Mouse (Mus musculus) liver, embryonic 11.5 days (tissue): ENCODE measurements at regions not wholly inside any gene's neighbourhood (a gene's known extent, or its start where the extent isn't known, plus 50 kb on each side); places are given as distances from the start of the nearest gene placed in this dataset.

Experiments used
- ATAC-seq: fragments of 200-750 bp; cut with Nextera tagmentation; replicated peaks from 2 replicates; pipeline ENCODE4 v1.8.0; 2017; ENCODE audit warnings: moderate number of reproducible peaks, mild to moderate bottlenecking, moderate TSS enrichment, moderate library complexity; ENCODE audit not compliant: low FRiP score
- DNase-seq: peaks from one replicate; pipeline ENCODE4 v3.0.0-alpha.2; 2017; ENCODE audit warnings: low spot score
- H3K27ac ChIP-seq: fragments of 300-500 bp; sonication (generic); 2 replicates; pipeline ENCODE4 v1.5.1; 2014; ENCODE audit warnings: mild to moderate bottlenecking, low read depth, low read length, control low read depth
- H3K27me3 ChIP-seq: fragments of 300-500 bp; sonication (generic); replicated peaks from 2 replicates; pipeline ENCODE4 v1.6.1; 2014; ENCODE audit warnings: low read length, mixed read lengths; ENCODE audit not compliant: control insufficient read depth, insufficient read depth
- H3K36me3 ChIP-seq: fragments of 300-500 bp; sonication (generic); 2 replicates; pipeline ENCODE4 v1.6.1; 2014; ENCODE audit warnings: mild to moderate bottlenecking, low read length, moderate library complexity, mixed read lengths; ENCODE audit not compliant: control insufficient read depth, insufficient read depth
- H3K4me1 ChIP-seq: fragments of 300-500 bp; sonication (generic); replicated peaks from 2 replicates; pipeline ENCODE4 v1.6.1; 2014; ENCODE audit warnings: low read length, mixed read lengths; ENCODE audit not compliant: control insufficient read depth, insufficient read depth
- H3K4me2 ChIP-seq: fragments of 300-500 bp; sonication (generic); 2 replicates; pipeline ENCODE4 v1.6.1; 2014; ENCODE audit warnings: mild to moderate bottlenecking, control low read depth, moderate library complexity
- H3K4me3 ChIP-seq: fragments of 300-500 bp; sonication (generic); 2 replicates; pipeline ENCODE4 v1.5.1; 2014; ENCODE audit warnings: low read depth, low read length, control low read depth
- H3K9ac ChIP-seq: fragments of 300-500 bp; sonication (generic); 2 replicates; pipeline ENCODE4 v1.6.1; 2014; ENCODE audit warnings: low read depth, low read length, control low read depth
- H3K9me3 ChIP-seq: fragments of 300-500 bp; sonication (generic); 2 replicates; pipeline ENCODE4 v1.6.1; 2016; ENCODE audit warnings: low read length, inconsistent platforms, mixed read lengths; ENCODE audit not compliant: control insufficient read depth
- WGBS: fragments of 180-500 bp; shearing (Covaris S2); extraction: QIAGEN DNeasy Blood & Tissue Kit; methylation state at CpG from one replicate; pipeline ENCODE4 v1.1.7; 2014; 5-methylcytosine and 5-hydroxymethylcytosine counted together

DNA sequence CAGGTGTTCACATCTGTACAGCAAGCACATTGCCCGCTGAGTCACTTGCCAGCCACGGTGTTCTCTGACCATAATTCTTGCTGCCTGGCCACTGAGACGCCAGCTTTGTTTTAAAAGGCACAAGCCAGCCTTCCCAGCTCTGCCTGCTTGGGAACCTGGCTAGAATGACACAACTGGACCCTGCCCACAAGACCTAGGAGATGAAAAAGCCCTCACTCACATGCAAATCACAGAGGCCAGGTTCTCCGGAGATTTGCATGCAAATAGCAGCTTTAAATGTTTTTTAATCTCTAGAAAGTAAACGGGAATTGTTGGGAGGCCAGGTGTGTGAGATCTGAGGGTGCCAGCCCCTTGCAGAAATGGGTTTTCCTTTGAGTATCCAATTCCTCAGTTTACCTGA lies 71.9 kb downstream of the 1810010D01Rik start:
- H3K36me3 ChIP-seq = no peaks in the 10 kb centered on the region

GRCm38 (mm10) chr7:145132506-145132905 lies 75.4 kb downstream of the 1810010D01Rik start:
- Histone ChIP-seq H3K4me2 (no peak overlapping the region), H3K4me3 (no peak overlapping the region), H3K27me3 (no peaks in the 10 kb centered on the region), H3K9me3 (no peaks in the 10 kb centered on the region), H3K4me1 (peaks cover 5% of the 10 kb centered on the region; the same call in 1 of the 2 replicates), H3K27ac (no peak overlapping the region), H3K36me3 (no peaks in the 10 kb centered on the region), H3K9ac (no peak overlapping the region)
- ATAC-seq (no peak), DNase-seq (no peak)
- 89% methylated on average over 5 of the region's 5 CpGs for WGBS

More for the DNA sequence above, 71.9 kb downstream of the 1810010D01Rik start:
- H3K4me1 ChIP-seq = no peaks in the 10 kb centered on the region
- no peak overlapping the region for H3K27ac ChIP-seq
- H3K9ac ChIP-seq = no peak overlapping the region
- H3K27me3 ChIP-seq = no peaks in the 10 kb centered on the region
- H3K4me3 ChIP-seq = no peak overlapping the region
- no peaks in the 10 kb centered on the region for H3K9me3 ChIP-seq
- ATAC-seq = no peak
- 42% methylated on average over 5 of the region's 5 CpGs for WGBS
- no peak for DNase-seq
- no peak overlapping the region for H3K4me2 ChIP-seq

GRCm38 (mm10) chr7:145131438-145132159 lies 76.3 kb downstream of the 1810010D01Rik start:
- peaks cover 10% of the 10 kb centered on the region for H3K4me1 ChIP-seq
- DNase-seq (no peak), ATAC-seq (no peak)
- no peak overlapping the region for H3K4me2 ChIP-seq
- 76% methylated on average over 8 of the region's 8 CpGs for WGBS
- H3K27ac ChIP-seq = no peak overlapping the region
- H3K9me3 ChIP-seq = no peaks in the 10 kb centered on the region
- no peak overlapping the region for H3K9ac ChIP-seq
- H3K36me3 ChIP-seq = no peaks in the 10 kb centered on the region
- H3K27me3 ChIP-seq = no peaks in the 10 kb centered on the region
- H3K4me3 ChIP-seq = no peak overlapping the region

DNA sequence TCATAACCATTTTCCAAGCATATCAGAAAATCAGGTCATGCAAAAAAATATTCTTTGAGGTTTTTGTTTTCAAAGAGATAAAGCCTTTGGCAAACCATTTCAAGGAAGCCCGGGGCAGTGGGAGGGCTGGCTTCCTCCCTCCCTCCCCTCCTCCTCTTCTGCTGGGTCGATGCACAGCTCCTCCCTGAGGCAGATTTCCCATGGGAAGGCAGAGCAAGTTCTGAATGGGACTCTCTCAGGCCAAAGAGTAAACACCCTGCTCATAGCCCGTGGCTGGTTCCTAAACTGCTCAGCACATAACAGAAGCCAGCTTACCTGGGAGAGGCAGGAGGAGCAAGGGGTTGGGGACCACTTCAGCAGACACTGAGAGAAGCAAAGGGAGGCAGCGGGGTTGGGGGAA lies 77.9 kb downstream of the 1810010D01Rik start:
- no peak for ATAC-seq
- DNase-seq = no peak
- peaks cover 10% of the 10 kb centered on the region for H3K4me1 ChIP-seq
- no peak overlapping the region for H3K4me3 ChIP-seq
- no peak overlapping the region for H3K4me2 ChIP-seq
- no peaks in the 10 kb centered on the region for H3K27me3 ChIP-seq
- no peak overlapping the region for H3K27ac ChIP-seq
- H3K36me3 ChIP-seq = no peaks in the 10 kb centered on the region
- no peak overlapping the region for H3K9ac ChIP-seq
- no peaks in the 10 kb centered on the region for H3K9me3 ChIP-seq
- WGBS = 14% methylated on average over 4 of the region's 4 CpGs

GRCm38 (mm10) chr7:145127661-145128060 lies 80.3 kb downstream of the 1810010D01Rik start:
- Histone ChIP-seq H3K4me3 (no peak overlapping the region), H3K36me3 (no peaks in the 10 kb centered on the region), H3K27me3 (no peaks in the 10 kb centered on the region), H3K27ac (no peak overlapping the region), H3K4me2 (no peak overlapping the region), H3K9me3 (no peaks in the 10 kb centered on the region), H3K4me1 (peaks cover 10% of the 10 kb centered on the region), H3K9ac (no peak overlapping the region)
- 53% methylated on average over 8 of the region's 8 CpGs for WGBS
- DNase-seq (no peak), ATAC-seq (no peak)

- H3K27me3 ChIP-seq = no peaks in the 10 kb centered on the region
- no peak overlapping the region for H3K4me2 ChIP-seq
- H3K9ac ChIP-seq = no peak overlapping the region
- no peak overlapping the region for H3K4me3 ChIP-seq
- H3K27ac ChIP-seq = no peak overlapping the region
- DNase-seq (no peak), ATAC-seq (no peak)
- no peaks in the 10 kb centered on the region for H3K36me3 ChIP-seq
- peaks cover 10% of the 10 kb centered on the region for H3K4me1 ChIP-seq
- 55% methylated on average over 4 of the region's 4 CpGs for WGBS
- no peaks in the 10 kb centered on the region for H3K9me3 ChIP-seq
Measured at GRCm38 (mm10) chr7:145127180-145127579, 80.7 kb downstream of the 1810010D01Rik start.

GRCm38 (mm10) chr7:145123996-145124601 lies 83.8 kb downstream of the 1810010D01Rik start:
- no peak for ATAC-seq
- 58% methylated on average over 2 of the region's 2 CpGs for WGBS

DNA sequence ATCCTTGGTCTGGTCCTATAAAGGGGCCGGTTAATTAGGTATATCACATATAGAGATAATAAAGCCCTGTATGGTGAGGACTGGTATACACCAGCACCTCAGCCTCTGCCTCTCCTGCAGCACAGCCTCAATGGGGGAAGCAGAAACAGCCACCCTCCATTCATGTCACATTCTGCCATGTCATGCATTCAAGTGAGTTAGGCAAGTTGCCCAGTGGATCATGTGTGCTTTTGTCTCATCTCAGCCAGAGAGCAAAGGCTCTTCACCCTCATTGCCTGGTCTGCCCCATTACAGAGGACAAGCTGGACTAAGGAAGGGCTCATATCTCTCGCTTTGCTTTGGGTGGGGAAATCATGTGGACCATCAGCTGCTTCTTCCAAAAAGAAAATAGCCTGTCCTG lies 85.4 kb downstream of the 1810010D01Rik start:
- 77% methylated on average over 2 of the region's 2 CpGs for WGBS
- H3K4me3 ChIP-seq = no peak overlapping the region
- ATAC-seq = no peak

More at GRCm38 (mm10) chr7:145123996-145124601, 83.8 kb downstream of the 1810010D01Rik start:
- H3K9me3 ChIP-seq = no peaks in the 10 kb centered on the region
- no peak overlapping the region for H3K27ac ChIP-seq
- no peak overlapping the region for H3K4me2 ChIP-seq
- H3K9ac ChIP-seq = no peak overlapping the region
- H3K4me3 ChIP-seq = no peak overlapping the region
- DNase-seq = no peak
- no peaks in the 10 kb centered on the region for H3K36me3 ChIP-seq
- peaks cover 5% of the 10 kb centered on the region for H3K4me1 ChIP-seq
- H3K27me3 ChIP-seq = no peaks in the 10 kb centered on the region

DNA sequence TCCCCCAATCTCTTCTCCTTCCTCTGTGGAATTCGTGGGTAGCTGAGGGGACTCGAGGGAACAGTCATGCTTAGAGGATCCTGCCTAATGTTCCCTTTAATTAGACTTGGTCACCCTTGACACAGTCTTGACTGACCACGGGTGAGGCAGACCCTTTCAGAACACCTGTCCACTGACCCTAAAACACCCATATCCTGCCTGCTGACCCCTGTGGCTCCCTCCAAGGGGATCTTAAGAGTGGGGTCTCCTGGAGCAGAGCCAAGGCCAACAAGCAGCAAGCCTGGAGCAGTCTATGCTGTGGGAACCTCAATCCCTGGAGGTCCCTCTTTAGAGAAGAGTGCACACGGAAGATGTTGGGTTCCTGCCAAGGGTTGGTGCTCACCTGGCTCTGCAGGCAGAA lies 89.5 kb downstream of the 1810010D01Rik start:
- Histone ChIP-seq H3K4me1 (no peaks in the 10 kb centered on the region; the same call in 1 of the 2 replicates), H3K4me2 (no peak overlapping the region), H3K36me3 (no peaks in the 10 kb centered on the region), H3K27me3 (no peaks in the 10 kb centered on the region), H3K9me3 (no peaks in the 10 kb centered on the region), H3K27ac (no peak overlapping the region), H3K9ac (no peak overlapping the region), H3K4me3 (no peak overlapping the region)
- ATAC-seq = no peak
- DNase-seq = no peak
- WGBS = 61% methylated on average over 4 of the region's 4 CpGs

More for the DNA sequence above, 85.4 kb downstream of the 1810010D01Rik start:
- no peak for DNase-seq
- Histone ChIP-seq H3K9ac (no peak overlapping the region), H3K27ac (no peak overlapping the region), H3K4me2 (no peak overlapping the region), H3K27me3 (no peaks in the 10 kb centered on the region), H3K9me3 (no peaks in the 10 kb centered on the region), H3K36me3 (no peaks in the 10 kb centered on the region), H3K4me1 (peaks cover 5% of the 10 kb centered on the region)
